Mouse (Mus musculus) stomach, embryonic 15.5 days (tissue): ENCODE data around the gene Ctdspl2. TPM values are rescaled to one million over a fixed set of nuclear protein-coding genes. Genes with fewer than 3 reads are reported as not detected.
A peak's percentile ranks its signal among the peaks of the same experiment; 100 is the strongest.
"Not testable (repeated sequence)": the region's sequence is repeated elsewhere in the genome, so short reads cannot be mapped to it uniquely, and the experiment has no call there.

ENCODE experiments used
- ATAC-seq: fragments of 200-750 bp; cut with Nextera tagmentation; 2 replicates; pipeline ENCODE4 v1.8.0; 2017; ENCODE audit warnings: low read depth, moderate number of reproducible peaks, moderate TSS enrichment; ENCODE audit not compliant: insufficient read depth, low FRiP score
- H3K27ac ChIP-seq: fragments of 300-500 bp; sonication (generic); 2 replicates; pipeline ENCODE4 v1.5.1; 2015; ENCODE audit warnings: mild to moderate bottlenecking, inconsistent platforms
- H3K27me3 ChIP-seq: fragments of 300-500 bp; sonication (generic); replicated peaks from 2 replicates; pipeline ENCODE4 v1.6.1; 2015; ENCODE audit warnings: inconsistent platforms
- H3K36me3 ChIP-seq: fragments of 300-500 bp; sonication (generic); 2 replicates; pipeline ENCODE4 v1.6.1; 2015; ENCODE audit warnings: inconsistent platforms
- H3K4me1 ChIP-seq: fragments of 300-500 bp; sonication (generic); 2 replicates; pipeline ENCODE4 v1.6.1; 2015; ENCODE audit warnings: inconsistent platforms
- H3K4me2 ChIP-seq: fragments of 300-500 bp; sonication (generic); 2 replicates; pipeline ENCODE4 v1.6.1; 2015; ENCODE audit warnings: mild to moderate bottlenecking, inconsistent platforms
- H3K4me3 ChIP-seq: fragments of 300-500 bp; sonication (generic); replicated peaks from 2 replicates; pipeline ENCODE4 v1.5.1; 2015; ENCODE audit warnings: inconsistent platforms
- H3K9ac ChIP-seq: fragments of 300-500 bp; sonication (generic); 2 replicates; pipeline ENCODE4 v1.6.1; 2015; ENCODE audit warnings: inconsistent platforms
- H3K9me3 ChIP-seq: fragments of 300-500 bp; sonication (generic); 2 replicates; pipeline ENCODE4 v1.6.1; 2016; ENCODE audit warnings: inconsistent platforms
- WGBS: fragments of 180-500 bp; shearing (Covaris S2); methylation state at CpG from one replicate; pipeline ENCODE4 v1.1.7; 2015; 5-methylcytosine and 5-hydroxymethylcytosine counted together
- polyA plus RNA-seq: library from polyadenylated mRNA; unstranded; fragments of >200 nt; fragmentation: Nextera tagmentation; extraction: Ambion mirVana; gene quantifications from 2 replicates; pipeline ENCODE4 v1.2.1, GENCODE M21; 2015

Ctdspl2 gene
- 45.5 and 48.5 TPM in 2 replicates for polyA plus RNA-seq

DNA sequence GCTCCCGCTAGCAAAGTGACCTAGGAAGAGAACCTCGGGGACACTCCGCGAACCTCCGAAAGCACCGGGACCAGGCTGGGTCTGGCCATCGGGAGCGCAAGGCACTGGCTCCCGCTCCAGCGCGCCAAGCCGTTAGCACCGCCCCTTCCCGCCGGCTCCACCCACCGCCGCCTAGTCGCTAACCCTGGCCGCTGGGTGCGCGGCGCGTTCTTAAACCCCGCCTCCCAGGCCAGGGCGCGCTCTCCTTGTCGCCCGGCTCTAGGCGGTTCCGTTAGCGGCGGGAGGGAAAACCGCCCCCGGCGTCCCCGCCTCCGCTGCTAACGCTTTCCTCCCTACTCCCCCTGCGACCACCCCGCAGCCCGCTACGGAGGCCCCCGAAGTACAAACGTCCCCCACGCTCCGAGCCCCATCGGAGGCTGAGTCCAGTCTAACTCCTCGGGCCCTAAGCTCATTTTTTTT lies at the start of gene Ctdspl2, which contains the start of gene Mageb3:
Gene Ctdspl2, plus strand, starts transcription at position 237 of the 459 bp plus-strand sequence.
Gene Mageb3, minus strand, starts transcription at position 328 of the 459 bp plus-strand sequence.
- ATAC-seq = peak; percentile 98
- H3K9me3 ChIP-seq = no peaks in the 10 kb centered on the region
- under 1% methylated on average over 48 of the region's 48 CpGs for WGBS

DNA sequence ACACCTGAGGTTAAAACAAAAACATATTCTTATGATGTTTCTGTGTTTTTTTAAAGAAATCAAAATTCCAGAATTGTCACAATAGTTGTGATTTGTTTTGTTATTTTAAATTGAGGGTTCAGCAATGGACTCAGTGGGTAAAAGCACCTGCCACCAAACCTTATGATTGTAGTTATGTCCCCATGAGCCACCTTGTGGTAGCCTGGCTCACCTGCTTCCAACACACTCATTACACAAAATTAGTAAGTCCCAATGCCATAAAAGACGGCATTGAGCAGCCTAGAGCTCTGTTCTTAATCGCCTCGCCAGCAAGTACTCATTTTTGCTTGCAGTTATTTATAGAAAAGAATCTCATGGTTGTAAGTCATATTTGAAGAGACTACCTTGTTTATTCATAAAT lies 45.8 kb upstream of the Ctdspl2 start:
- WGBS = 80% methylated on average over 3 of the region's 3 CpGs
- Histone ChIP-seq H3K27me3 (no peaks in the 10 kb centered on the region), H3K9ac (no peak overlapping the region), H3K4me3 (no peak overlapping the region), H3K9me3 (no peaks in the 10 kb centered on the region), H3K27ac (no peak overlapping the region), H3K4me1 (no peaks in the 10 kb centered on the region), H3K4me2 (no peak overlapping the region), H3K36me3 (no peaks in the 10 kb centered on the region)
- no peak for ATAC-seq

More for the DNA sequence above, at the start of gene Ctdspl2, which contains the start of gene Mageb3:
- no peaks in the 10 kb centered on the region for H3K36me3 ChIP-seq
- H3K27ac ChIP-seq = peak within 1 kb of the TSS; percentile 94
- no peaks in the 10 kb centered on the region for H3K27me3 ChIP-seq
- H3K4me2 ChIP-seq = peak within 1 kb of the TSS; percentile 72
- H3K4me3 ChIP-seq = peak within 1 kb of the TSS; percentile 90
- H3K9ac ChIP-seq = peak within 1 kb of the TSS; percentile 89
- H3K4me1 ChIP-seq = peaks cover 11% of the 10 kb centered on the region; the same call in 1 of the 2 replicates

DNA sequence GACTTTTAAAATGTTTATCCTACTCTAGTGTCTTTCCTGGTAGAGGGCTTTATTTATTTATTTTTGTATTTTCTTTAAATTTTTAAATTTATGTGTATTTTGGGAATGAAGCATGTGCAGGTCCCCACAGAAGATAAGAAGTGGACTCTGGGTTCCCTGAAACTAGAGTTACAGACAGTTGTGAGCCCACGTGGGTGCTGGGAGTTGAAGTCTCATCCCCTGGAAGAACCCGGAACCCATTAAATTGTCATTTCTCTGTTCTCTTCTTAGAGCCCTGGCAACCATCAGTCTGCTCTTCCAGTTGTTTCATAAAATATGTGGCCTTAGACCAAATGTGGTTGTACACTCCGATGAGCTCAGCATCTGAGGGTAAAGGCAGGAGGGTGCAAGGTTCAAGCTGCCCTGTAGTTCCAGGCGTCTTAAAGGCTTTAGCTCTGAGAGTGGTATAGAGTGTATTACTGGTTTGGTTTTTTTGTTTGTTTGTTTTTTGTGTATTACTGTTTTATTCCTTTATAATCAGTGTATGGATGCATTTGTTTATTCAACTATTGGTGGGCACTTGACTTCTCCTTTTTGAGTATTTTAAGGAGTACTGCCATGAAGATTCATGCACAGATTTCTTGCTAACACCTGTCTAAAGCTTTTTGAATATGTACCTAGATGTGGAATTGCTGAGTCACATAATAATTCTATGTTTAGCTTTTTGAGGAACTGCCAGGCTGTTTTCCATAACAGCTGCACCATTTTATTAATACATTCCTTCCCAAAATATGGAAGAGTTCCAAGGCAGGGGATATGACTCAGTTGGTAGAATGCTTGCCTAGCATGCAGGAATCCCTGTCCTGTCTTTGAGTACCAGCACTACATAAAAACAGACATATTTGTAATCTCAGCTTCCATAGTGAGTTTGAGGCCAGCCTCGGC lies 39.5 kb upstream of the Ctdspl2 start:
- H3K36me3 ChIP-seq = no peaks in the 10 kb centered on the region
- no peaks in the 10 kb centered on the region for H3K4me1 ChIP-seq
- no peak for ATAC-seq
- WGBS = 85% methylated on average over 5 of the region's 5 CpGs
- H3K27ac ChIP-seq = no peak overlapping the region
- no peak overlapping the region for H3K4me2 ChIP-seq
- H3K27me3 ChIP-seq = no peaks in the 10 kb centered on the region
- H3K9me3 ChIP-seq = no peaks in the 10 kb centered on the region
- no peak overlapping the region for H3K9ac ChIP-seq
- H3K4me3 ChIP-seq = no peak overlapping the region

DNA sequence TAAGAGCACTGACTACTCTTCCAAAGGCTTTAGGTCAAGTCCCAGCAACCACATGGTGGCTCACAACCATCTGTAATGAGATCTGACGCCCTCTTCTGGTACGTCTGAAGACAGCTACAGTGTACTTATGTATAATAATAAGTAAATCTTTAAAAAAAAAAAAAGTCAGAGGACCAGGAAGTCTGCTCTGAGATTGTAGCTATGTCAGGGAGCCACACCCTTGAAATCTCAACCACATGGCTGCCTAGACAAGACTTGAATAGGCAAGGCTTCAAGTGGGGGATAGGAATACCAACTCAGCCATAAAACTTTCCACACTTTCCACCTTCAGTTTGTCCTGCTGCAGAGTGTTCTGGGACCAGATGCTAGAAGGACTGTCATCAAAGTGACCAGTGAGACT lies 18.2 kb upstream of the Ctdspl2 start:
- not testable (repeated sequence) for H3K4me2 ChIP-seq, H3K36me3 ChIP-seq, H3K9me3 ChIP-seq, H3K27me3 ChIP-seq, H3K27ac ChIP-seq, ATAC-seq, H3K4me3 ChIP-seq, H3K4me1 ChIP-seq, H3K9ac ChIP-seq
- 75% methylated on average over 2 of the region's 2 CpGs for whole genome bisulfite sequencing

DNA sequence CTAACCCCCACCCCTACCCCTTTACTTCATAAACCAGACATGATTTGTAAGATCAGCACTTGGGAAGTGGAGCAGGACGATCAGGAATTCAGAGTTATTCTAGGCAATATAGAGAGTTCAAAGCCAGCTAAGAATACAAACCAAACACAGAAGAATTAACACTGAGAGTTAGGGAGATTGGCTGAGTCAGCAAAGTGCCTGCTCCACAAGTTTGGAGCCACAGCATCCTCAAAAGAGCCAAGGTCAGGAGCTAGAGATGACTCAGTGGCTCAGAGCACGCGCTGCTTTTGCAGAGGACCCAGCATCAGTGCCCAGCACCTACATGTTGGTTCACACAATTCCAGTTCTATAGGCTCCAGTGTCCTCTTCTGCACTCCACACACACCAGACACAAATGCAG lies 12.4 kb upstream of the Ctdspl2 start:
- no peaks in the 10 kb centered on the region for H3K36me3 ChIP-seq
- no peaks in the 10 kb centered on the region for H3K27me3 ChIP-seq
- H3K4me3 ChIP-seq = no peak overlapping the region
- 76% methylated on average over 3 of the region's 3 CpGs for WGBS
- no peak overlapping the region for H3K27ac ChIP-seq
- H3K4me2 ChIP-seq = no peak overlapping the region
- H3K9me3 ChIP-seq = no peaks in the 10 kb centered on the region
- H3K4me1 ChIP-seq = no peaks in the 10 kb centered on the region
- no peak overlapping the region for H3K9ac ChIP-seq
- no peak for ATAC-seq

DNA sequence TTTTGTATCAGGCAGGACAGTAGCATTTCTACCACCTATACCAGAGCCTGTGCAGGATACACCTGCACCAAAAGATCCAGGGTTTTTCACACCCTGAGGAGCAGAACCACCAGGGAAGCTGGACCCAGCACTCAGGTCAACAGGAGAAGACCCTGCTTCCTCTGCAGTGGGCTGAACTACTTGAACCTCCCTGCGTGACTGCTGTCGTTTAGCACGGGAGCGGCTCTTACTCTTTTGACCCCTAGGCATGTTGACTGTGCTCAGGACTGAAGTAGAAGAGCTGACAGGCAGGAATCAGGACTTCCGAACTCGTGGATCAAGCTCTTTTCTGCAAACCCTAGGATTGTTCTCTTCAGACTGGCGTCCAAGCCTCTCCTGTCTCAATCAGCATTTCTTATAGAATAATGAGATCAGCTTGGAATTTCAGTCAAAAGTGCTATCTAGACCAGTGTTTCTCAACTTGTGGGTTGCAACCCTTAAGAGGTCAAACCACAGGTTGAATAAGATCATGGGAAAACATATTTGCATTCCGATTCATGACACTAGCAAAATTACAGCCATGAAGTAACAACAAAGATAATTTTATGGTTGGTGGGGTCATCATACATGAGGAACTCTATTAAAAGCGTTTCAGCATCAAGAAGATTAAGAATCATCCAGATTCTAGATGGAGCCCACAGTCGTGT lies 687 bp upstream of the Ctdspl2 start:
- WGBS = 17% methylated on average over 10 of the region's 10 CpGs
- Histone ChIP-seq H3K9ac (peak overlapping the region; percentile 6; the same call in 1 of the 2 replicates), H3K27me3 (no peaks in the 10 kb centered on the region), H3K4me1 (peaks cover 11% of the 10 kb centered on the region; the same call in 1 of the 2 replicates), H3K9me3 (no peaks in the 10 kb centered on the region), H3K36me3 (no peaks in the 10 kb centered on the region), H3K4me3 (peak overlapping the region; percentile 90), H3K4me2 (peak overlapping the region; percentile 63), H3K27ac (peak overlapping the region; percentile 94; the same call in 1 of the 2 replicates)
- no peak for ATAC-seq

DNA sequence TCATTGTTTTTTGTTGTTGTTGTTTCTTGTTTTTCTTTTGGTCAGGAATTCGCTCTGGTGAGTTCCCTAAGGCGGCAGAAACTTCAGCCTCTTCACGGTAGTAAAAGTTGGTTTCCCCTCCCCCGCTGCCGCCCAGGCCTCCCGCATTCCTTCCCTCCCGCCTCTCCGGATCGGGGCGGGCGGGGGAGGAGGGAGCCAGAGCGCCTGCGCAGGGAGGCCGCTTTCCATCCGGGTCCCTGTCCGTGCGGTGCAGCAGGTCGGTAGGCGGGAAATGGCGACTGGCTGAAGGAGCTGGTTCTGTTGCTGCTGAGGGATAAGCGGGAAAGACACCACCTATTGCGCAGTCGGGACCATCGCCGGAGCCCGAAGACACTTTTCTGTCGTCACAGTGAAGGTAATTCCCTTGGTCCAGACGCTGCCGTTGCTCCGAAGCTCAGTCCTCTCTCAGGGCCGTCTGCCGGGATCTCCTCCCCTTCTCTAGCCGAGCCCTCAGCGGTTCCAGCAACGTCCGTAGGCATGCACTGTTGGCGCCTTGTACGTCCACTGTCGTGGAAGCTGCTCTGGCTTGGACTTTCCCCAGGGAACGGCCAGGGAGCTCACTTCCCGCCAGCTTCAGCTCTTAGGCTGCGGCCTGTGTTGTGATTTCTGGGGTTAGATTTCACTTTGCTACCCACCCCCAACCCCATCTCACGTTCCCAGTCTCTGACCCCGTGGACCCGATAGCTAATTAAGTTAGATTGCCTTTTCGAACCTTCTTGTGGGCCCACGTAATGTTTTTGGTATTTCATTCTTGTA lies 620 bp downstream of the Ctdspl2 start:
- ATAC-seq = peak; percentile 93
- Histone ChIP-seq H3K36me3 (no peaks in the 10 kb centered on the region), H3K27ac (peak overlapping the region; percentile 94), H3K9ac (peak overlapping the region; percentile 89), H3K4me1 (peaks cover 11% of the 10 kb centered on the region; the same call in 1 of the 2 replicates), H3K4me2 (peak overlapping the region; percentile 72), H3K9me3 (no peaks in the 10 kb centered on the region), H3K4me3 (peak overlapping the region; percentile 90), H3K27me3 (no peaks in the 10 kb centered on the region)
- WGBS = under 1% methylated on average over 47 of the region's 47 CpGs

DNA sequence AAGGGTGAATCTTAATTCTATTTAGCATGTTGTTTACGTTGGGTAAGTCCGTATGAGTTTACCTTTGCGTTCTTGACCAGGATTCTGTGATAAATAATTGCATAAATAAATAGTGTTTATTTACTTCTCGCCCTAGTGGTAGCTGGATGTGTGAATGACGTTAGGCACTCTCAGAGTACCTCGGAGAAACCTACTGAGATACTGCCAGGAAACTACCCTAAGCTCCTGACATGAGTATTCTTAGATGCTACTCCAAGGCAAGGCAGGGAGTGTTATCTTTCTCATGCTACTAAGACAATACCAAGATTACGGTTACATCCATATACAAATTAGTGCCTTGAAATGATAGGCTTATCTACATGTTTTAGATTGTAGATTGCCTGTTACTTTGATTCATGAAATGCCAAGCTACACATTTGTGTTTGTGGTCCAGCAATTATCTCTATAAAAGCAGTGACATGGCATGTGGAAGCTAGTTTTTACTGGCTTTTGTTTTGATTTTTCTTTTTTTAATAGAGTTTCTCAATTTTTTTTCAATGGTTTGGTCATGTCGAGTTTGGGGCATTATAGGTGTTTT lies 1.5 kb downstream of the Ctdspl2 start:
- Histone ChIP-seq H3K27ac (peak overlapping the region; percentile 94; the same call in 1 of the 2 replicates), H3K9me3 (no peaks in the 10 kb centered on the region), H3K36me3 (no peaks in the 10 kb centered on the region), H3K4me3 (peak overlapping the region; percentile 90), H3K4me2 (peak overlapping the region; percentile 72), H3K27me3 (no peaks in the 10 kb centered on the region), H3K4me1 (peaks cover 11% of the 10 kb centered on the region; the same call in 1 of the 2 replicates), H3K9ac (peak overlapping the region; percentile 89; the same call in 1 of the 2 replicates)
- ATAC-seq = no peak
- WGBS = 5% methylated on average over 8 of the region's 8 CpGs

DNA sequence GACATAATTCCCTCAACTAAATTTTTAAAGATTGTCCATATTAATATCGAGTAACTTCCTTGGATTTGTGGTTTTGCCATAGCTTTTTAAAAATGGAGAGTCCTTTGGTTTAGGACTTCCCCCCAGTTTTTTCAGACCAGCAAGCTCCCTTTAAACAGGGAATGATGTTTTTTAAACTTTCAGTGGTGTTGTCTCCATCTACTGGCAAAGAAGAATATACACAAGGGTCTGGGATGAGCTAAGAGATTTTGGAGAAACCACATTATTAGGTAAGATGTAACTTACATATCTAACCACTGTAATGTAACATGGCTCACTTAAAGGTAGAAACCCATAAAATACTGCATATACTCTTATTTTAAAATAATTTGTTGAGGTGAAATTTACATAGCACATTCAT lies 39.9 kb downstream of the Ctdspl2 start:
- Histone ChIP-seq H3K27me3 (no peaks in the 10 kb centered on the region), H3K4me1 (no peaks in the 10 kb centered on the region), H3K4me3 (no peak overlapping the region), H3K27ac (no peak overlapping the region), H3K9me3 (no peaks in the 10 kb centered on the region), H3K9ac (no peak overlapping the region), H3K36me3 (no peaks in the 10 kb centered on the region; the same call in 1 of the 2 replicates), H3K4me2 (no peak overlapping the region)
- 92% methylated on average over 1 of the region's 1 CpGs for WGBS
- ATAC-seq = no peak

DNA sequence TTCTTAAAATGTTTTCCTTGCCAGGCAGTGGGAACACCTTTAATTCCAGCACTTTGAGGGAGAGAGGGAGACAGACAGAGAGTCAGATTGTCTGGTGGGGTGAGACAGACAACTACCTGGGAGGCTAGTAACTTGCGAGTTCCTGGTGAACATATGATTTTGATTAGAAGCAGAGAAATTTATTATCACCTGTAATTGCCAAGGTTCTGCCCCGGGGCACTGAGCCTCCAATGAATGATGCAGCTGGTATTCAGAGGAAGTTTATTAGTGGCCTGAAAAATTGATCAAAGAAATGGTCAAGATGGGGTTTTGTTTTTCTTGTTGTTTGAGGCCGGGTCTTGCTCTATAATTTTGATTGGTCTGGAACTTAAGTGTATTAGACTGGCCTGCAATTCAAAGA lies 53.0 kb downstream of the Ctdspl2 start:
- 91% methylated on average over 3 of the region's 3 CpGs for WGBS
- ATAC-seq = no peak

DNA sequence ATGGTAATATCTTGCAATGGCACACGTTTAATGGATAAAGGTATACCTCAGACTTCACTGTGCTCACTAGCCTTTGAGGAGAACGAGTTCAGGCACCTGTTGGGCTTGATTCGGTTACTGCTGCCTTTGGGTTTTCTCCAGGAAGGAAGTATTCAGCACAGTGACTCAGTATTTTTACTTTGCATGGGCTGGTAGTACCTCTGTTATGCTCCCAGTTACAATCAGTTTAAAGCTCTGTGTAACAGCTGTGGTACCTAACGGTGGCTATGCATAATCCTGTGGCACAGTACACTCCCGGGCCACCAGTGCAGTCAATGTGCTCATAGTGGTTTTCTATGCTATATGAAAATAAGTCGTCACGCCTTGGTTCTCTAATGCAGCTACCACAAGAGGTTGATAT lies 55.6 kb downstream of the Ctdspl2 start:
- H3K9me3 ChIP-seq = no peaks in the 10 kb centered on the region
- H3K27ac ChIP-seq = no peak overlapping the region
- WGBS = 83% methylated on average over 7 of the region's 7 CpGs
- no peaks in the 10 kb centered on the region for H3K4me1 ChIP-seq
- H3K27me3 ChIP-seq = no peaks in the 10 kb centered on the region
- H3K4me2 ChIP-seq = no peak overlapping the region
- H3K36me3 ChIP-seq = peaks cover 6% of the 10 kb centered on the region; the same call in 1 of the 2 replicates
- no peak overlapping the region for H3K9ac ChIP-seq
- no peak for ATAC-seq
- no peak overlapping the region for H3K4me3 ChIP-seq

More for the DNA sequence above, 53.0 kb downstream of the Ctdspl2 start:
- Histone ChIP-seq H3K4me2 (no peak overlapping the region), H3K27ac (no peak overlapping the region), H3K4me1 (no peaks in the 10 kb centered on the region), H3K27me3 (no peaks in the 10 kb centered on the region), H3K4me3 (no peak overlapping the region), H3K9me3 (no peaks in the 10 kb centered on the region), H3K36me3 (peaks cover 6% of the 10 kb centered on the region; the same call in 1 of the 2 replicates), H3K9ac (no peak overlapping the region)
